Mouse (Mus musculus) heart, postnatal 0 days (tissue): ENCODE data around the gene Kcnip3.

ENCODE experiments used
- CTCF ChIP-seq: IDR thresholded peaks from 2 replicates; pipeline ENCODE4 v1.5.1; 2016; ENCODE audit warnings: antibody characterized with exemption, control low read depth, low read depth
- EP300 ChIP-seq: IDR thresholded peaks from 2 replicates; pipeline ENCODE4 v1.6.1; 2016; ENCODE audit warnings: antibody characterized with exemption, low read depth

- no peak for TF ChIP-seq CTCF
- TF ChIP-seq EP300, result no peak
These were observed 15.7 kb upstream of the Kcnip3 start for GRCm38 (mm10) chr2:127537548-127537947.
